Mouse (Mus musculus): Measurements from ENCODE around the gene Olfr948.

The Olfr948 gene

GRCm38 (mm10) chr9:39325945-39326344, at the start of gene Olfr948:
Olfr948 (minus strand) TSS chr9:39326045.
- no peak for DNase-seq (ENCODE audit: low read depth, low spot score)

GRCm38 (mm10) chr9:39287136-39287535, 38.7 kb downstream of the Olfr948 start:
- DNase-seq (ENCODE audit: low read depth, low spot score) = no peak

GRCm38 (mm10) chr9:39276718-39277117, 49.1 kb downstream of the Olfr948 start, which contains the start of gene Olfr945:
Olfr945 (minus strand) TSS chr9:39276818.
- no peak for DNase-seq (ENCODE audit: low read depth, low spot score)
